Mouse (Mus musculus) heart, postnatal 0 days (tissue): ENCODE results near the gene Tdo2. TPM values are rescaled to one million over a fixed set of nuclear protein-coding genes. Genes with fewer than 3 reads are reported as not detected.

ENCODE experiments used
- ATAC-seq: fragments of 200-750 bp; cut with Nextera tagmentation; 2 replicates; pipeline ENCODE4 v1.8.0; 2017; ENCODE audit warnings: low read depth, moderate number of reproducible peaks, moderate library complexity; ENCODE audit not compliant: insufficient read depth
- DNase-seq: peaks from one replicate; pipeline ENCODE4 v3.0.0-alpha.2; 2016; ENCODE audit warnings: low spot score
- H3K27ac ChIP-seq: fragments of 300-500 bp; sonication (generic); 2 replicates; pipeline ENCODE4 v1.5.1; 2014; ENCODE audit warnings: low read depth, mild to moderate bottlenecking
- H3K27me3 ChIP-seq: fragments of 300-500 bp; sonication (generic); 2 replicates; pipeline ENCODE4 v1.6.1; 2014; ENCODE audit warnings: low read length, mixed read lengths; ENCODE audit not compliant: control insufficient read depth, insufficient read depth
- H3K36me3 ChIP-seq: fragments of 300-500 bp; sonication (generic); replicated peaks from 2 replicates; pipeline ENCODE4 v1.6.1; 2014; ENCODE audit warnings: low read length, mixed read lengths; ENCODE audit not compliant: control insufficient read depth, insufficient read depth
- H3K4me1 ChIP-seq: fragments of 300-500 bp; sonication (generic); 2 replicates; pipeline ENCODE4 v1.6.1; 2014; ENCODE audit warnings: antibody characterized with exemption; ENCODE audit not compliant: control insufficient read depth, insufficient read depth
- H3K4me2 ChIP-seq: fragments of 300-500 bp; sonication (generic); 2 replicates; pipeline ENCODE4 v1.6.1; 2014; ENCODE audit warnings: low read depth, mild to moderate bottlenecking, low read length, moderate library complexity
- H3K4me3 ChIP-seq: fragments of 300-500 bp; sonication (generic); 2 replicates; pipeline ENCODE4 v1.5.1; 2014; ENCODE audit warnings: low read depth, low read length
- H3K9ac ChIP-seq: fragments of 300-500 bp; sonication (generic); replicated peaks from 2 replicates; pipeline ENCODE4 v1.6.1; 2014; ENCODE audit warnings: low read depth, low read length, mixed read lengths
- H3K9me3 ChIP-seq: fragments of 300-500 bp; sonication (generic); replicated peaks from 2 replicates; pipeline ENCODE4 v1.6.1; 2016; ENCODE audit warnings: low read length; ENCODE audit not compliant: control insufficient read depth
- CTCF ChIP-seq: IDR thresholded peaks from 2 replicates; pipeline ENCODE4 v1.5.1; 2016; ENCODE audit warnings: antibody characterized with exemption, control low read depth, low read depth
- EP300 ChIP-seq: IDR thresholded peaks from 2 replicates; pipeline ENCODE4 v1.6.1; 2016; ENCODE audit warnings: antibody characterized with exemption, low read depth
- WGBS: fragments of 180-500 bp; shearing (Covaris S2); extraction: QIAGEN DNeasy Blood & Tissue Kit; methylation state at CpG from one replicate; pipeline ENCODE4 v1.1.7; 2014; 5-methylcytosine and 5-hydroxymethylcytosine counted together
- polyA plus RNA-seq: library from polyadenylated mRNA; unstranded; fragments of >200 nt; fragmentation: Nextera tagmentation; extraction: Ambion mirVana; gene quantifications from 2 replicates; pipeline ENCODE4 v1.2.1, GENCODE M21; 2015
- total RNA-seq: library from RNA; depleted of rRNA; stranded (reverse); fragments of >200 nt; gene quantifications from 2 replicates; pipeline ENCODE4 v1.2.3, GENCODE M21; 2014; ENCODE audit warnings: low replicate concordance

Gene Tdo2
- total and polyA plus RNA-seq, 2 experiments from 2014 or later: 0.07 TPM; not detected in 1

DNA sequence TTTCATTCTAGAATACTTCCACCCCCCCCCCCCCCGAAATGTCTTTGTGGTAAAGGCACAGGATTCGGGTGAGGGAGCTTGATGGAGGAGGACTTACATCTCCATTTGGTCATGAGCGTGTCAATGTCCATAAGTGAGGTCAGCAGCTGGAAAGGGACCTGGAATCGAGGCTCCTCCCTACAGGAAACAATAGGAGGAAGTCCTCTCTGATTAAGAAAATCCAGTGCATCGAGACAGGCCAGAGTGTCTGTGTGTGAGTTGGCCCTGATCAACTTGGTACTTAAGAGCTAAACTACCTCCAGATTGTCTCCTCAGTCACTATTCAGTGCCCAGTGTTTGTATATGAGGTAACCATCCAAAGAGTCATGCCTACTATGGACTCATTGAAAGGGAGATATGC, 14.7 kb downstream of the Tdo2 start:
- Histone ChIP-seq H3K36me3 (no peaks in the 10 kb centered on the region), H3K27me3 (no peaks in the 10 kb centered on the region), H3K4me3 (no peak overlapping the region), H3K9ac (no peak overlapping the region), H3K4me2 (no peak overlapping the region), H3K27ac (no peak overlapping the region), H3K4me1 (no peaks in the 10 kb centered on the region), H3K9me3 (no peaks in the 10 kb centered on the region)
- 67% methylated on average over 5 of the region's 5 CpGs for WGBS
- TF ChIP-seq CTCF (no peak), EP300 (no peak)
- DNase-seq (no peak), ATAC-seq (no peak)

- no peak overlapping the region for H3K9ac ChIP-seq
- H3K9me3 ChIP-seq: no peaks in the 10 kb centered on the region
- no peak for TF ChIP-seq CTCF
- TF ChIP-seq EP300: no peak
- DNase-seq (no peak), ATAC-seq (no peak)
- H3K27ac ChIP-seq: no peak overlapping the region
- no peaks in the 10 kb centered on the region for H3K4me1 ChIP-seq
- H3K4me2 ChIP-seq: no peak overlapping the region
- WGBS: 85% methylated on average over 5 of the region's 5 CpGs
- H3K4me3 ChIP-seq: no peak overlapping the region
- H3K36me3 ChIP-seq: no peaks in the 10 kb centered on the region
- H3K27me3 ChIP-seq: no peaks in the 10 kb centered on the region
Measured at GRCm38 (mm10) chr3:81957484-81957883, 18.5 kb downstream of the Tdo2 start.

- H3K9ac ChIP-seq: no peak overlapping the region
- 71% methylated on average over 2 of the region's 2 CpGs for WGBS
- no peak overlapping the region for H3K4me2 ChIP-seq
- H3K4me1 ChIP-seq: no peaks in the 10 kb centered on the region
- TF ChIP-seq CTCF (no peak), EP300 (no peak)
- ATAC-seq (no peak), DNase-seq (no peak)
- no peaks in the 10 kb centered on the region for H3K36me3 ChIP-seq
- H3K27ac ChIP-seq: no peak overlapping the region
- no peak overlapping the region for H3K4me3 ChIP-seq
- no peaks in the 10 kb centered on the region for H3K27me3 ChIP-seq
- no peaks in the 10 kb centered on the region for H3K9me3 ChIP-seq
Measured at GRCm38 (mm10) chr3:81951785-81952184, 24.2 kb downstream of the Tdo2 start.

DNA sequence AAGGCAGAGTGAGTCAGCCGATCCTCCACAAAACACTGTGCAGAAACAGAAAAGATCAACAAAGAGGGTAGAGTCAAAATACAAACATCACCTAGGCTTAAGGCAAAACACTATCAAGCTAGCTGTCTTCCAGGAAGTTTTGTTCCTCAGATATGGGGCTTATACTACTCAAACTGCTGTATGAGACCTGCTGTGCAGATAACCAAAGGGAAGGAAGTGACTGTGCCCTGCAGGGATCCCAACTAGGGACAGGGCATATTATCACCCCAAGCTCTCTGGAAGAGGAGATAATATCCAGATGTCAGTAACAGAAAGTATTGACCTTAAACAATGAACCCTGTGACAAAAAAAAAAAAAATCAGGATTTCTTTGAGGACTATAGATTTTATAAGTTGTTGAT, 27.0 kb downstream of the Tdo2 start:
- H3K4me3 ChIP-seq: no peak overlapping the region
- TF ChIP-seq CTCF (no peak), EP300 (no peak)
- no peak overlapping the region for H3K4me2 ChIP-seq
- no peaks in the 10 kb centered on the region for H3K9me3 ChIP-seq
- 55% methylated on average over 1 of the region's 1 CpGs for WGBS
- H3K9ac ChIP-seq: no peak overlapping the region
- peaks cover 4% of the 10 kb centered on the region; the same call in 1 of the 2 replicates for H3K36me3 ChIP-seq
- no peak for DNase-seq
- H3K4me1 ChIP-seq: no peaks in the 10 kb centered on the region
- no peaks in the 10 kb centered on the region for H3K27me3 ChIP-seq
- no peak overlapping the region for H3K27ac ChIP-seq
- ATAC-seq: no peak

DNA sequence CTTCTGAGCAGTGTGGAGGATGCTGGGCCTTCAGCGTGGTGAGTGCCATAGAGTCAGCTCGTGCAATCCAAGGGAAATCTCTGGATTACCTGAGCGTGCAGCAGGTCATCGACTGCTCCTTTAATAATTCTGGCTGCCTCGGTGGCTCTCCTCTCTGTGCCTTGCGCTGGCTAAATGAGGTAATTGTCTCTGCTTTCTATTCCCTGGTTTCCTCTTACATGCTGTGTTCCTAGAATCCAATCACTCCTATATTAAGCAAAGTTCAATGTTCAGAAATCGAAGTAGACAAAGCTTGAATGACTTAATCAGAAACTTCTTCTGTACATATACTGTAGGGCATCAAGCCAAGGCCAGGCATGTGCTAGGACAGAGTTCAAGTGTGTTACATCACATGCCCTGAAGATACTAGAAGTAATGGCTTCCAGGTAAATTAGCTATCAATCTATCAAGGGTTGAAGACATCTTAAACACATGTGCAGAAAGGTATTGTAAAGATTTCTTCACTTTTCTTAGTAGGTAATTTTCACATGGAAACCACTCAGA, 31.1 kb downstream of the Tdo2 start:
- Histone ChIP-seq H3K36me3 (peaks cover 4% of the 10 kb centered on the region; the same call in 1 of the 2 replicates), H3K4me1 (no peaks in the 10 kb centered on the region), H3K27ac (no peak overlapping the region), H3K9me3 (no peaks in the 10 kb centered on the region), H3K27me3 (no peaks in the 10 kb centered on the region), H3K9ac (no peak overlapping the region), H3K4me3 (no peak overlapping the region), H3K4me2 (no peak overlapping the region)
- TF ChIP-seq CTCF: no peak
- TF ChIP-seq EP300: no peak
- WGBS: 88% methylated on average over 7 of the region's 7 CpGs
- DNase-seq: no peak
- no peak for ATAC-seq

GRCm38 (mm10) chr3:81943097-81943496, 32.9 kb downstream of the Tdo2 start:
- Histone ChIP-seq H3K27me3 (no peaks in the 10 kb centered on the region), H3K9me3 (no peaks in the 10 kb centered on the region), H3K27ac (no peak overlapping the region), H3K4me3 (no peak overlapping the region), H3K4me1 (peaks cover 4% of the 10 kb centered on the region; the same call in 1 of the 2 replicates), H3K4me2 (no peak overlapping the region), H3K36me3 (peaks cover 4% of the 10 kb centered on the region; the same call in 1 of the 2 replicates), H3K9ac (no peak overlapping the region)
- ATAC-seq (no peak), DNase-seq (no peak)
- 90% methylated on average over 3 of the region's 3 CpGs for WGBS
- no peak for TF ChIP-seq EP300
- TF ChIP-seq CTCF: no peak
